Mouse (Mus musculus): ENCODE data around the gene Bcr.

Bcr gene

DNA sequence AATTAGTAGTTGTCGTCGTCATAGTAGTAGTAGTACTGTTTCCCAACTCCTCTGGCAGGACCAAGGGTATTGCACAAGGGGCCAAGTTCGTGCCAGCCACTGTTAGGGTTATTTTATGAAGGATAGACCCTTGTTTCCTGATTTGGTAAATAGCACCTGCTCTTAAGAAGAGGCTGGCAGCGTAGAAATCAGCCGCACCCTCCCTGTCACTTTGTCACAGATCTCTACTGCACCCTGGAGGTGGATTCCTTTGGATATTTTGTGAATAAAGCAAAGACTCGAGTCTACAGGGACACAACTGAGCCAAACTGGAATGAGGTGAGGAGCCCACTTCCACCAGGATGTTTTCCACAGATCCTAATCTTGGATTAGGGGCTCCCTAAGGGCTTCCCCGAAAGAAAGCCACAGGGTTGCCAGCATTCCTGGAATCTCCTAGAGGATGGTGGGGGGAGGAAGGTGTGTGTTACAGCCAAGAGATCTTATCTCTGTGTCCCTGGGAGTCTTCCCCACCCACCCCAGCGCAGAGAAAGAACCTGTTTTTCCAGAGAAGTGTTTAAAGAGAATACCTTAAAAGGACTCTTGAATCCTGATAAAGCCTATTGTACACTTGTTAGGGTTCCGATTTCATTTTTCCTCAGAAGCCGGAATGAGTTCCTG is 105.6 kb downstream of the Bcr start:
- in situ Hi-C loops (cut with MboI; ENCODE audit: unreplicated experiment in 2 of 2) = loop anchor here in 1 of 2 experiments (25.0 kb wide), 1 partner anchor 704 kb away; no protein-coding TSS in a partner anchor

DNA sequence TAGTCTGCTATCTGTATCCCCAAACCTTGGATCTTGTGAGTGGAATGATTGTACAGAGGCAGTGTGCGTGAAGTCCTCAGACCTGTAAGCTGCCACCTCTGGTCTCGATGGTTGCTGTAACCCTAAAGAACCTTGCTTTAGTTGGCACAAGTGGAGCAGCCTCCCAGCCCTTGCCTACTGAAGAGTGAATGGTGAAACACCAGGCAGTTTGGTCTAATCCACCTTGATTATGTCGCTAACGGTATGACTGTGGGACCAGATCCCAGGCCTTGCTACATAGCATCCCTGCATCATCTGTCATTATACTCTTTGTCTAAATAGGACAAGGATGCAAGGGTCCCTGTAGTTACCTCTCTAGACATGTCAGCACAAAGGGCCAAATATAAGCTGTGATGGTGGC is 106.2 kb downstream of the Bcr start:
- in situ Hi-C loops (cut with MboI; ENCODE audit: unreplicated experiment in 2 of 2) = loop anchor here in 1 of 2 experiments (25.0 kb wide), 1 partner anchor 704 kb away; no protein-coding TSS in a partner anchor

DNA sequence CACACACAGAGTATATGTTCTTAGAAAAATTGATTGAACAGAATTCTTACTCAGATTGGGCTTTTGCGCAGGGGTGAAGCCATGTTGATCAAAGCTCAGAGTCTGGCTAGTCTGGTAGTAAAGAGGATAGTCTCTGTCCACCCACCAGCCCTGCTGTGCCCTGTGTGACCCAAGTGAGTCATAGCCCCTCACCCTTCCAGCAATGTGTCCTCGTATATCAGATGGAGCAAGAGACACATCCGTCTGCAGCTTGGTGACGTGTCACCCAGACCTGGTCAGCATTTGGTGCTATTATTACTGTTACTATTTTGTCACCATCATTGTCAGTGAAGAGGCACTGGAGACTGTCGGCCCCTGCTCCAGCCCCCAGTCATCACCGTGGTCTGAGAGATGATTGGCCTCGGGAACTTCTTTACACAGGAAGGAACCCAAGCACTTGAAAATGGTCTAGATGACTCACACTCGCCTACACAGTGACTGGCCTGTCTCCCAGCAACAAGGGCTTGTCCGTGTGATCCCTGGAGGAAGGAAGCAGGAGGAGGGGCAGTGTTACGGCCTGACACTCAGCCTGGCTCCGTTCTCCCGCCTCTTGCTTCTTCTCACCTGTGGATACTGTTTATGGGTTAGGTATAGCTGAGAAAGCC is 109.9 kb downstream of the Bcr start:
- in situ Hi-C loops (cut with MboI; ENCODE audit: unreplicated experiment in 2 of 2) = loop anchor here in 1 of 2 experiments (25.0 kb wide), 1 partner anchor 708 kb away; no protein-coding TSS in a partner anchor

DNA sequence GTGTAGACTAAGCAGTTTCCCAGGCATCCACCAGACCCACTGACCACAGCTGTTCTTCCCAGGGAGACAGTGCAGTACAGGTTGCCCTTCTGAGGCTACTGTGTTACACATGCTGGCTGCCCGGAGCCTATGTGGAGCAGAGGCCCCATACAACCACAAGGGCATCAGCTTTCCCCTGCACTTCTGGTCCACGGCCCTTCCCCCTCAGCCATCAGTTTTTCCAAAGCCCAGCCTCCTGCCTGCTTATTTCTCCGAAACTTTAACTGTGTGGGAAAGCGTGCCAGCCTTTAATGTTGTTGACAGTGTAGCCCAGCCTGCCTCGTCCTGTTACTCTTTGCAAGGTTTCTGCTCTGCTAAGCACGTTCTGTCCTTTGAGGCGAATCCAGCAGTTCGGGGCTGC is 112.7 kb downstream of the Bcr start:
- in situ Hi-C loops (cut with MboI; ENCODE audit: unreplicated experiment in 2 of 2) = loop anchor here in 1 of 2 experiments (25.0 kb wide), 1 partner anchor 711 kb away; no protein-coding TSS in a partner anchor

DNA sequence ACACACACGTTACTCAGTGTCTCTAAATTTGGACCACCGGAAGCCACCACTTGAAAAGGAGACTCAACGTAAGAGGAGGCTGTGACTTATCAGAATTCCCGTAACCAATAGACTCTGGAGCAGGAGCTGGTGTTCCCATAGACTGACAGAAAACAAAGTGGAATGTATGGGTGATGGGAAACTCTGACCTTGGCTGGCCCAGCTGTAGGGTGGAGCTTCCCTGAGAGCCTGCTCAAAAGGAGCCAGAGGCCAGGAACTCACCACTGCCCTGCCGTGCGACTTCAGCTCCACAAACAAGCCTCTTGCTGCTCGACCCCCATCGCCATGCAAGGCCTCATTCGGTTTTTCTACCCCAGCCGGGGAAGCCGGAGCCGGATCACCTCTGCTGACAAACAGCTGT is 113.3 kb downstream of the Bcr start:
- in situ Hi-C loops (cut with MboI; ENCODE audit: unreplicated experiment in 2 of 2) = loop anchor here in 1 of 2 experiments (25.0 kb wide), 1 partner anchor 711 kb away; no protein-coding TSS in a partner anchor

DNA sequence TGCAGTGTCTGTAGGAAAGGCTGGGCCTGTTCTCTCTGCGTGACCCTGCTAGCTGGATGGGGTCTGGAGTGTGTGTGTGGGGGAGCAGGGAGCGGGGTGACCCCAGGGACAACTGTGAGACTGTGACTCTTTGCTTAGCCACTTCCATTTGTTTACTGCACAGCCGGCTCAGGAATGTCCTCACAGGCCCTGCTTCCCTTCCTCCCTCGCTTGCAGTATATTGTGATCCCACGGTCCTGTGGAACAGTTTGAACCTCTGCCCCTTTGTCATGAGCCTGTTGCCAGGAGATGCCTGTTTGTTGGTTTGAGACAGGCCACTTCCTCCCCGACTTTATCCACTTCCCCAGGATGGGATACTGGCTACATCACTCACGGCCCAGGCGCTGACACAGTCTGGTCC is 116.1 kb downstream of the Bcr start:
- in situ Hi-C loops (cut with MboI; ENCODE audit: unreplicated experiment in 2 of 2) = no loop called here

DNA sequence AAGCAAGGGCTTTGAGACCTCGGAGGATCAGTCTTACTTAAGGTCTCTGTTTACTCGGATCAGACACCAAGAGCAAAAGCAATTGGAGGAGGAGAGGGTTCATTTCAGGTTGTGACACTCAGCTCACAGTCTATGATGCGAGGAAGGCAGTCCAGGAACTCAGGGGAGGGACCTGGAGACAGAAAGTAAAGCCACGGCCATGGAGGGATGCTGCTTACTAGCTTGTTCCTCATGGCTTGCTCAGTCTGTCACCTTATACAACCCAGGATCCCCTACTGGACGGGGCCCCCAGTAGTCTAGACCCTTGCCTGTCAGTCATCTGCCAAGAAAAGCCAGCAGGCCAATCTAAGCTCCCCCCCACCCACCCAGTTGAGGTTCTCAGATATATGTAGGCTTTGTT is 118.5 kb downstream of the Bcr start:
- in situ Hi-C loops (cut with MboI; ENCODE audit: unreplicated experiment in 2 of 2) = no loop called here

DNA sequence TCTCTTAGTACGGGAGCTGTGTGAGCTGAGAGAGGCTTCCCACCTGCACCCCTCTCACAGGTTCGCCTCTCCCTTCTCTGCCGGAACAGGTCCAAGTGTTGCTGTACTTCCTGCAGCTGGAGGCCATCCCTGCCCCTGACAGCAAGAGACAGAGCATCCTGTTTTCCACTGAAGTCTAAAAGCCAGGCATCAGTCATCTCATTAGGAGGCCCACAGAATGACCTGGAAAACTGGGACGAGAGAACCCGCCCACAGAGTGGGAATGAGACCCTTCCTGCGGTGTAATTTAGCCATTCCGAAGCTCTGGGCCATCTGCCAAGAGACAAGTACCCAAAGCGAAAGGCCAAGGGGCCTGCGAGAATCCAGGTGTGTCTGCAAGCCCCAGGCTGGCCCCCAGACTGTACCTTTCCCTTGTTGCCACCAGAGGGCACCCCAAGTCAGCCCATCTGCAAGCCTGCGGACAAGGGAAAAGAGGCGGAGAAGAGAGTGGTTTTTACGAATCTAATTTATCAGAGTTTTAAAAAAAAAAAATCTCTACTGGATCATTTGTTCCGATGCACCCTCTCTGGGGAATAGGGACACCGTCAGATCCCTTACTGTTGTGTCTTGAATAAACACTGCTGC is 121.9 kb downstream of the Bcr start:
- in situ Hi-C loops (cut with MboI; ENCODE audit: unreplicated experiment in 2 of 2) = loop anchor here in 1 of 2 experiments (5.0 kb wide), 2 partner anchors 65 to 305 kb away; no protein-coding TSS in a partner anchor

DNA sequence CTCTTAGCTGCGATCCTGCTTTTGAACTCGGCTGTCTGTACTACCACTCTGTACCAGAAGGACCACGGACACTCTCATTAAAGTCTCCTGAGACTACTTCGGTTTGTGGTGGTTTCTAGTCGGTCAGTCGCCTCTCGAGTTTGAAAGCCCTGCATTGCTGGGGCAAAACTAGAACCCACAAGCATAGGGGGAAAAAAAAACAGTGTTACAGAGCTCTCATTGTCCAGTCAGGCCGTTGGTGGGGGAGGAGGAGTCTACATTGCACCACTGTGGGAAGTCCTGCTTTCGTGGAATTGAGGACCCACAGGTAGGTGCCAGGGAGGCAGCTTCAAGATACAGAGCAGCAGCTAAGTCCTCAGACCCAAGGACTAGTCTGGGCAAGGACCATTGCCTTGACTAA is 124.4 kb downstream of the Bcr start:
- in situ Hi-C loops (cut with MboI; ENCODE audit: unreplicated experiment in 2 of 2) = loop anchor here (5.0 kb wide), 4 partner anchors 62 to 302 kb away; no protein-coding TSS in a partner anchor

DNA sequence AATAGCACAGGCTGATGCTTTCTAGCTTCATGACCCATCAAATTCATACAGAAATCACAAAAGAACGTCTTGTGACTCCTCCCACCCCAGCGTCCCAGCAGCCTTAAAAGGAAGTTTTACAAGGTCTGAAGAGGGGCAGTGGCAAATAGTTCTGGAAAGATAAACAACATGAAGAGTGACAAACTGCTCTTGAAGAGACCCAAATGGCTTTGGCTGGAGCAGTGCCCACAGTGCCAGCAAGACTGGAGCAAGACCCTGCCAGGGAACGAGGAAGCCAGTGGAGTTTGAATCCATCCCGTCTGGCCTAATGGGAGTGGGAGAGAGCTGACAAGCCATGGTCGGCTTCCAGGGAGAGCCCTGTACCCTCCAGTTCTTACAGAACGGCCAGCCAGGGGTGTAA is 126.2 kb downstream of the Bcr start:
- in situ Hi-C loops (cut with MboI; ENCODE audit: unreplicated experiment in 2 of 2) = loop anchor here (5.0 kb wide), 2 partner anchors 66 to 251 kb away; no protein-coding TSS in a partner anchor

DNA sequence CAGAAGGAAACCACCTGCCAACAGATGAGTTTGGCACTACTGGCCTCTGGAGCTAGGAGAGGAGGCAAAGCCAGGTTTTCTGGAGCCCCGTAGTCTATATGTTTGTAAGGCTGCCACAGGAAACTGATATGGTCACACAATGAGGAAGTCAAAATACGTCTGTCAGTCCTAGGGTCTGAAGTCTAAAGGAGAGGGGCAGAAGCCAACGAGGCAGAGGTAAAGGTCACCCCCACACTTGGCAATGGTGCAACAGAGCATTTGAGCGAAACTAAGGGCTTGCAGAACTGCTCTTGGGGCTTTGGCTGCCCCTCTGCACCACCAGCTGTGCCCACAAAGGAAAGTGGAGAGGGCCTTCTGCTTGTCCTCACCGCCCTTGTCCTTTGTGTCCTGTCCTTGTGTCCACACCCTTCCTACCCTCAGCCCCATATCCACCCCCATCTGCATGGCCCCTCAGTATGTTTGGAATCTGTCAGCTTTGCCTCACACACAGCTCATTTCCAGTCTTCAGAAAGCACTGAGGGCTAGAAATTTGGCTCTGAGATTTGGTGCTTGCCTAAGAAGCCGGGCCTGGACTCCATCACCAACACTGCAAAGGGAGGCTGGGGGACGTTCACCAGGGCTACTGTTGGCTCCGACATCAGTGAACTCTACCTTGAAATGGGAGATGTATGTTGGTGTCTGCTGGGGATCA is 127.1 kb downstream of the Bcr start:
- in situ Hi-C loops (cut with MboI; ENCODE audit: unreplicated experiment in 2 of 2) = loop anchor here (5.0 kb wide), 2 partner anchors 65 to 250 kb away; no protein-coding TSS in a partner anchor

DNA sequence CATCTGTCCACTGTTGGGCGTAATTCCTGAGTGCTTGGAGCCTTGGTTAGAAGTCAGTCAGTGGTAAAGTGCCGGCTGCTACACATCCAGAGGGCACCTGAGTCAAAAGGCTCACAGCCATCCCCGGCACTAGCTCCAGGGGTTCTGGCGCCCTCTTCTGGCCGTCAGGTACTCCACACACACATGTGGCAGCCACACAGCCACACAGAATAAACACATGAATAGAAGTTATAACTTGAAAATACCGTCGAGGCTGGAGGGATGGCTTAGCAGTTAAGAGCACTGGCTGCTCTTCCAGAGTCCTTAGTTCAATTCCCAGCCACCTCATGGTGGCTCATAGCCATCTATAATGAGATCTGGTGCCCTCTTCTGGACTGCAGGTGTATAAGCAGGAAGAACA is 131.3 kb downstream of the Bcr start:
- in situ Hi-C loops (cut with MboI; ENCODE audit: unreplicated experiment in 2 of 2) = loop anchor here in 1 of 2 experiments (5.0 kb wide), 1 partner anchor 296 kb away; no protein-coding TSS in a partner anchor

DNA sequence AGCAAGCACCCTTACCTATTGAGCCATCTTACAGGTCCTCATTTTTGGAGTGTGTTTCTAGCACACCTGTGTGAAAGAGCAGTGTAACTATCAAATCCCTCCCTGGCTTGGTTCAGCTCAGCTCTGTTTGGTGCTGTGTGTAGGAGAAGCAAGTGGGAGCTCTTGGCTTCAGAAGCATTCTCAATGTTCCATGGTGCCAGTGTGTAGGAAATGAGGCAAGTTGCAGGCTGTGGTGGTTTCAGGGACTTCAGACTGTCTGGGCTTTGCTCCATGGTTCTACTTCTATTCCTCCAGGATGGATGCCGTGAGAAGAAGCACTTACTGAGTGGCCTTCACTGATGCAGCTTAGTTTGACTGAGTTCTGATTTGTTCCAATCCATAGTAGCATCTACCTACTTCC is 137.4 kb downstream of the Bcr start:
- in situ Hi-C loops (cut with MboI; ENCODE audit: unreplicated experiment in 2 of 2) = no loop called here

DNA sequence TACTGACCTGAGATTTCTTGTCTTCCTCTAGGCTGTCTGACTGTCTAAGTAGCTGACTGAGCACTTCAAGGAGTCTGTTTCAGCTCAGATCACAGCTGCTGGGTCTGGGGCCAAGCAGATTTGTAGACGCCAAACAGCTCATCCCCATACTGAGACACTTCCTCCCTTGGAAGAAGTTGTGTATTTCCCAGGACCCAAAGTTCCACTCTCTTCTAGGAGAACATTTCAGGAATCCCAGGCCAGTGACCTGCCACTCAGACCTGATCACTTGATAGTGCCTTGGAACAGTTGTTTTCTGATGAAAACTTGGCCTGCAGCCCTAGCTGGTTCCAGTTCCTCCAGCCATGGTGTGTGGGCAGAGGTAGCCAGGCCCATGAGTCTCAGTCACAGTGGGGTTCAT is 140.3 kb downstream of the Bcr start:
- in situ Hi-C loops (cut with MboI; ENCODE audit: unreplicated experiment in 2 of 2) = no loop called here

DNA sequence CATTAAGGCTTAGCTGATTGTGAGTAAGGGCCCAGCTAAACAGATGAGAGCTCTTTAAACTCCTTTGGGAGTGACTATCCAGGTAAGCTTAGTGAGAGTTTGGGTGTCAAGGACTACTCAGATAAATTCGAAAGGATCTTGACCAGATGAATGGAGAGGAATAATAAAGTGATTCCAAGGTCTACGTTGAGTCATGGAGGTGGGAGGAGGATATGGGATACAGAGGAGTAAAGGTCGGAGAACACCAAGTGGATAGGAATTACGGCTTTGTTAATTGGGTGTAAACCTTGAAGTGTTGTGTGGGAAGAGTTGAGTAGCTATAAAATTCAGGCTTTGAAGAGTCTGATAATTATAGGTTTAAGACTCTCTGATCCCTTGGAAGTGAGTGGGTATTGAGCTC is 145.8 kb downstream of the Bcr start:
- in situ Hi-C loops (cut with MboI; ENCODE audit: unreplicated experiment in 2 of 2) = no loop called here

DNA sequence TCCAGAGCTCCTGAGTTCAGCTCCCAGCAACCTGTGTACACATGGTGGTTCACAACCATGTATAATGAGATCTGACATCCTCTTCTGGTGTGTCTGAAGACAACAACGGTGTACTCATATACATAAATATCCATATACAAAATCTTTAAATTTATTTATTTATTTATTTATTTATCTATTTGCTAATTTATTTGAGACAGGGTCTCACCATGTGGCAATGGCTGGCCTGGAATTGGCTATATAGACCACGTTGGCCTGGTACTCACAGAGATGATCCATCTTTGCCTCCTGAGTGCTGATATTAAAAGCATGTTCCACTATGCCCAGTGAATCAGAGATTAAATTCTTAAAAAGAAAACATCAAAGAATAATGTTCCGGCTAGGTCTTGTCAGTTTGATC is 150.4 kb downstream of the Bcr start:
- in situ Hi-C loops (cut with MboI; ENCODE audit: unreplicated experiment in 2 of 2) = no loop called here

DNA sequence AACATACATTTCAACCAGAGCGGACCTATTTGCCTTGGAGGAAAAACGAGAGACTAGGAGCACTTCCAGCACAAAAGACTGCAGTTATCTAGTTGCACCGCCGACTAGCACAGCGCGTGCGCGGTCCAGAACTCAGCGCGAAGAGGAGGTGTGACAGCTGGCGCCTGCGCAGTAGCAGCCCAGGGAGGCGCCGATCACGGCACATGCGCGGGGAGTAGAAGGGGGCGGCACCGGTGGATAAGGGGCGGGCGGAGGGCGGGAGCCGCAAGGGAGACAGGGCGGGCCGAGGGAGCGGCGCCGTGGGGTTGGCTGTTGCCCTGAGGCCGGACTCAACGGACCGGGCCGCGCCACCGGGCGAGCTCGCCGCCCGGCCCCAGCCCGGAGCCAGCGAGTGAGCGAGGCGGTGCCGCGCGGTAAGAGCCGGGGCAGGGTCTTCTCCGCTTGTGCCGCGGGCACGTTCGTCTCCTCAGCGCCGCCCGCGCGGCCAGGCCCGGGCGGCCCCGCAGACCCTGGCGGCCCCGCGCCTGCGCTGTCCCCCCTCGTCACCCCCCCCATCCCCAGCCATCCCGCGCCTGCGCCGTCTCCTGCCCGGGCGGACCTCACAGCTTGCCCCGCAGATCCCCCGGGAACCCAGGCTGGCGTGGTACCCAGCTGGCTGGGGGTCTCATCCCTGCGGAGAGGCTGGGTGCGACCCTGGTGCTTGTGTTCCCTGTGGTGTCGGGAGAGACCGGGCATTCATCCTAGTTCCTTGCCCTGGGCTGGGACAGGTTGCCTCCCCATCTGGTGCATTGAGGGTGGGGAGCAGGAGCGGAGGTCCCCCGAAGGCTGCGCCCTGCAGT is 151.6 kb downstream of the Bcr start, which contains the start of gene Specc1l:
Specc1l (plus strand) TSS at position 267 of the 839 bp plus-strand sequence.
- in situ Hi-C loops (cut with MboI; ENCODE audit: unreplicated experiment in 2 of 2) = no loop called here

DNA sequence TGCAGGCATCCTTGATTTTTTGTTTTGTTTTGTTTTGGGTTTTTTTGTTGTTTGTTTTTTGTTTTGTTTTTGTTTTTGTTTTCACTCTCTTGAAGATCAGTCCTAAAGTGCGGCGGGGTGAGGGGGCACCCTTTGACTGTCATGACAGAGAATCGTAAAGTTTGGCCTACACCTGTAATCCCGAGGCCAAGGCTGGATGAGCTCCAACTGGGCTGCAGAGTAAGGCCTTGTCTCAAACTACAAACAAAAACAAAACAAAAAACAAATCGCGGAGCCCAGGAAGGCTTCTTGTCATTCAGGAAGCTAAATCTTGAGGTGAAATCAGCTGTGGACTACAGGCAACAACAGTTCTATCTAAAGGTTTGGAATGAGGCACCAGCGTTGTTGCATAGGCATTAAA is 152.6 kb downstream of the Bcr start:
- in situ Hi-C loops (cut with MboI; ENCODE audit: unreplicated experiment in 2 of 2) = no loop called here

DNA sequence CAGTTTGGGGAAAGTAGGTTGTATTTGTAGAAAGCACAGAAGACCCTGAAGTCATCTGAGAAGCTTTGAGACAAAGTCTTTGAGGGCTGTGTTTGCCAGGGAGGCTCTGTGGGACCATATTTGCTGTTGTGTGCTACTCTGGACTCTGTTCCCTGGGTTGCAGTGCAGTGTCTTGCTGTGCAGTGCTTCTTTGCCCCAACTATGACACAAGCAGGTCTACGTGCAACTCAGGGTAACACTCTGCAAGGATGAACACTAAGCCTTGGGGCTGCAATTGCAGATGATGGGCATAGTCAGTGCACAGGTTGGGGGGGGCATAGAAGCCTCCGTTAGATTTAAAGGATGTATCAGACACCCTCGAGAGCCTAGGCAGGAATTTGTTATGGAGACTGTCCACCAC is 160.3 kb downstream of the Bcr start:
- in situ Hi-C loops (cut with MboI; ENCODE audit: unreplicated experiment in 2 of 2) = no loop called here

Data from v-Abl transformed pro-B cells (cell line).